Mouse (Mus musculus): ENCODE results near the gene Olfr780.
"Not testable (repeated sequence)": the region's sequence is repeated elsewhere in the genome, so short reads cannot be mapped to it uniquely, and the experiment has no call there.

Gene Olfr780

DNA sequence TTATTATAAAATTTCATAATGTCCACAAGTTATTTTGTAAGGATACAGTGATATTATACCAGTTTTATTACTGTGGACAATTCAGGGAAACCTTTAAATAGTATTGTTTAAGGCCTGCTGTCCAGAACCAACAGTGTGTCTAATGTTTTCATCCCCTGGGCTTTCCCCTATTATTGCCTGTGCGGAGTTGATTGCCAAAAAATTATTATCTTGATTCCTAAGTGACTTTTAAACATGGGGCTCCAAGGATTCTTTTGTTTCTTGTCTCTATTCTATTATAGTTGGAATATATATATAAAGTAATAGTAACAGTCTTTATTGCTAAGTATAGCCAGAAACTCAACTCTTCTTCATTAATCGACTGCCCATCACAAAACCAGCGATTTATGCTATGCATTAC is at the start of gene Olfr780:
TSS of gene Olfr780 (plus strand) at position 301 of the 400 bp plus-strand sequence.
- no peak for DNase-seq

DNA sequence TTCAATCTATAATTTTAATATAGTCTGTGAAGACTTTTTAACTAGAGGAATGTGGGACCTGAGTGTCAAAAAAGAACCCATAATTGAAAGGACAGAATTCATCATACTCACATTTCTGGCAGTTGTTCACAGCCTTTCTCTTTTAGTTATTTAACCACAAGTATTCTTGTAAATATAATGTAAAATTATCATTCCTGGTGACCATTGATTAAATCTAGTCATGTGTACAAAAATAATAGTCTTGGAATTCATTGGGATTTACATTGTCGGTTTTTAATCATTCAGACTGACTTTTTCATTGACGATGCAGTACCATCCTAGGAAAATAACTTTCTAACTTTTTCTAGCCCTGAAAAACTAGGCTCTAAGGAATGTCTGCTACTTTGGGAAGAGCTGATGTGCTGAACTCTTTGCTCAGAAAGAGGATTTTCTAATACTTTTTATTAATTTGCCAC is 46.8 kb upstream of the Olfr780 start, which contains the start of gene Olfr777:
TSS of gene Olfr777 (minus strand) at position 405 of the 455 bp plus-strand sequence.
- DNase-seq = no peak

DNA sequence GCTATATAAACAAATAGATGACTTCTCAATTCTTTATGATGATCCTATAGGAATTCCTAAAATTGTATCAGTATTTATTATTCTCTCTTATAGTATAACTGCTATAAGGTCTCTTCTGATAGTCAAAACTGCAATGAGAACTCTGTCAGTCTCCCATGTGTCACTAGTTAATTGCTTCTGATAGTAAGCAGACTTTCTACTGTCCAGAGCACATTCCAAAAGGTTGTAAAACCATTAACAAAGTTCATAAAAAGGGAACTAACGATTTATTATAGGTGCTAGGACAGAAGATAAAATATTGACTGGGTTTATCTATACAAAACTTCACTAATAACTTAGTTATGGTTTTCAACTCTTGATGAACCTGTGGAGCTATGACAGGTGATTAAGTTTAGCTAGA is 4.9 kb upstream of the Olfr780 start:
- not testable (repeated sequence) for DNase-seq

DNA sequence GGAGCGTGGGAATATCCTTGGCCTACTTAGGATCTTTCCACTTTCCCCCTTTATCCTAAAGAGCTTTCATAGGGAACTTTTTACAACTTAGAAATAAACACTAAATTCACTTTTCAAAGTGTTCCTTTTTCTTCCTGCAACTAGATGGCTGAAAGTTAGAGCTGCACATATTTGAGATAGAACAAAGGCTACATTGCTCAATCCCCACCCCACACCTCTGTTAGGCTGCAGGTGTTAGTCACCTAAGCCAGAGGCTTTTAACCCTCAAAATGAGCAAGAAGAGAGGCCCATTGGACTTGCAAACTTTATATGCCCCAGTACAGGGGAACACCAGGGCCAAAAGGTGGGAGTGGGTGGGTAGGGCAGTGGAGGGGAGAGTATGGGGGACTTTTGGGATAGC is 4.4 kb upstream of the Olfr780 start:
- DNase-seq = not testable (repeated sequence)

DNA sequence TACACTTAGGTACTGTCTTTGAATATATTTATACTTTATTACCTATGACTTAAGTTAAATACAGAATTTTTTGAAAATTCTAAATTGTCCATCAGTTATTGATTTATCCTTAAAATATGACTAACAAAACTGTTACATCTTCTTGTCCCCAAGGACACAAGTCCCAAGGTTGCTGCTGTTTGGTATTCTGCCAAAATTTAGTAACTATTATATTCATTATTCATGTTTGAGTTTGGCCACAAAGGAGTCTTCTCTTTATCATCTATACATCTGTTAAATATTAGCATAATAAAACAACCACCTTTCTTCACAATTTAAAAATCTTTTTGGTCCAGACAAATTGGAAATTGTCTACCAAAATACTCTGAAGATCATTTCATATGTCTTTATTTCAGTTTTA is 10.6 kb downstream of the Olfr780 start, which contains the start of gene Olfr781:
TSS of gene Olfr781 (plus strand) at position 301 of the 400 bp plus-strand sequence.
- DNase-seq = no peak

DNA sequence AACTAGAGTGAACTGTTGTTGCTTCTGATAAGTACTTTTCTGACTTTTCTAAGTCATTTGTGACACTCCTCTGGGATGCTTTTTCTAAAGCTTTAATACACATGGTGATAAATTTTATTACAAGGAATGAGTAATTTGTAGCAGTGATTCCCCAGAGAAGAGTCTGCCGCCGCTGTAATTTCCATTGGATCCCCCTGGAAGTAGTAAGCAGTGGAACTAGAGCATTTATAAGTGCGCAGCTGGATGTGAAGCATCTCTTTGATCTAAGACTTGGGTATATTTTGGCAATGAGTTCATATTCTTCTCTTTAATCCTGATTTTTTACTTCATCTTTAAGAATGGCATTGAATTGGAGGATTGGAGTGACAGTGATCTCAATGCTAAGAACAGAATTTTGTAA is 30.6 kb downstream of the Olfr780 start, which contains the start of gene Olfr782:
TSS of gene Olfr782 (plus strand) at position 301 of the 400 bp plus-strand sequence.
- no peak for DNase-seq

DNA sequence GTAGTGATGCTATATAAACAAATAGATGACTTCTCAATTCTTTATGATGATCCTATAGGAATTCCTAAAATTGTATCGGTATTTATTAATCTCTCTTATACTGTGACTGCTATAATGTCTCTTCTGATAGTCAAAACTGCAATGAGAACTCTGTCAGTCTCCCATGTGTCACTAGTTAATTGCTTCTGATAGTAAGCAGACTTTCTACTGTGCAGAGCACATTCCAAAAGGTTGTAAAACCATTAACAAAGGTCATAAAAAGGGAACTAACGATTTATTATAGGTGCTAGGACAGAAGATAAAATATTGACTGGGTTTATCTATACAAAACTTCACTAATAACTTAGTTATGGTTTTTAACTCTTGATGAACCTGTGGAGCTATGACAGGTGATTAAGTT is 34.6 kb downstream of the Olfr780 start:
- not testable (repeated sequence) for DNase-seq

DNA sequence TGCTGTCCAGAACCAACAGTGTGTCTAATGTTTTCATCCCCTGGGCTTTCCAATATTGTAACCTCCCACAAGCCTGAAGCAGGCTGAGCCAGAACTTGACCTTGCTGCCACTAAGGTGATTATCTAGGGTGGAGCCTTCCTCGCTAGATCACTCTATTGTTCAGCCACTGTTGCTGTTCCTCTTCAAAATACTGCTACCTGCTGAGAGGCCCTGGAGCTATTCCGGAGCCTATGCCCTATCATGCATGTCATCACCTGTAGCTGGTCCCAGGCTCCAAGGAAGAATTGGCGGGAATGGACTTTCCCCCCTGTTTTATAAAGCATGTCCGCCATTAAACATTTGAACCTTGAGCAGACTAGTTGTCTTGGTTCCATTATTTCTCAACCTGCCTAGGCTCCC is 38.6 kb downstream of the Olfr780 start:
- not testable (repeated sequence) for DNase-seq

DNA sequence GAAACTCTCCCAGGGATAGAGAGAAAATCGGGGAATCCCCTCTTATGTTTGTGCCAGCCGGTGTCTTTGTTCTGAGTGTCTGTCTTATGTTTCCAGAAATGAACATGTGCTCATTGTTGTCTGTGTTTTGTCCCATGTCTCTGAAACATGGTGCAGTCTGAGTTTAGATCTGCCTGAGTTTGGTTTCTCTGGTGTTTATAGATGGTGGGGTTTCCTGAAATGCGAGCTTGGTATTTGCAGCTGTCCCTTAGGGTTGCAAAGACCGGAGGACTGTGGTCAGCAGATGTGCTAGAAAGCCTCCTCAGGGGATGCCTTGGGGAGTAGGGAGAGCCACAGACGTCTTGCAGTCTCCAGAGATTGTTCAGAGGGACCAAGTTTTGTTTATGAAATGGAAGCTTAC is 39.4 kb downstream of the Olfr780 start:
- DNase-seq = no peak
